ENCODE assay signal across 9 mouse cellular contexts in genomic region chr9:72791213-72791582, GRCm38 (mm10). TPM values are rescaled to one million over a fixed set of nuclear protein-coding genes. Genes with fewer than 3 reads are reported as not detected.
DNase-seq lines count a peak whose midpoint lies in the region; ATAC-seq and TF ChIP-seq lines count a peak whose summit lies in the region.
"Had no signal": no experiment of that assay in that cellular context is flagged by ENCODE, and none has a peak within 500 bp of the region (broad histone marks: within the 10 kb centered on the region; RNA-seq: fewer than 3 reads in every experiment).

No protein-coding gene starts in this region.

- no peaks in the 10 kb centered on the region for H3K9me3 ChIP-seq in heart, embryonic 14.5 days (ENCODE audit: control insufficient read depth, low read length)
- H3K9me3 ChIP-seq in ES-E14 (ENCODE audit: control insufficient read depth, insufficient read depth, low read depth, low read length), result no peaks in the 10 kb centered on the region
- no peaks in the 10 kb centered on the region for H3K9me3 ChIP-seq in embryonic facial prominence, embryonic 12.5 days

- H3K4me1 ChIP-seq in heart, embryonic 14.5 days (ENCODE audit: control insufficient read depth in 2 of 2, insufficient read depth in 2 of 2, low read length in 2 of 2), result peaks cover 5 to 17% of the 10 kb centered on the region in 2 experiments
- peaks cover 6 to 7% of the 10 kb centered on the region in 2 experiments for H3K4me1 ChIP-seq in ES-E14 (ENCODE audit: control insufficient read depth in 2 of 2, insufficient read depth in 2 of 2, low read length in 2 of 2, poor library complexity in 1 of 2)
- peaks cover 17% of the 10 kb centered on the region for H3K4me1 ChIP-seq in embryonic facial prominence, embryonic 12.5 days

- DNase-seq in heart, postnatal 14 days, result no peak
- no peak for DNase-seq in ES-E14 (ENCODE audit: low read depth, low spot score)
- peak; percentile 19 to 32 for DNase-seq in kidney, postnatal 36 days
- DNase-seq in frontal cortex, adult 2 months (ENCODE audit: extremely low spot score in 1 of 2, low spot score in 1 of 2), result no peak
- no peak for DNase-seq in cerebellum, adult 8-10 months
- DNase-seq: cerebellum, adult 2 months had no signal

- intact Hi-C loops in heart, postnatal 14 days (cut with DNase I), result no loop called here

- no peak overlapping the region for H3K27ac ChIP-seq in heart, embryonic 14.5 days (replicated peaks in 1 of 2; ENCODE audit: control insufficient read depth in 1 of 2, insufficient read depth in 1 of 2, low read depth in 2 of 2, low read length in 2 of 2)
- H3K27ac ChIP-seq in ES-E14 (ENCODE audit: insufficient read depth, low read depth, low read length, poor library complexity, severe bottlenecking), result peak overlapping the region; percentile 44; the same call in 1 of the 2 replicates
- peak overlapping the region; percentile 79; the same call in 1 of the 2 replicates for H3K27ac ChIP-seq in embryonic facial prominence, embryonic 12.5 days

- H3K4me2 ChIP-seq in heart, embryonic 14.5 days (ENCODE audit: low read length), result peak overlapping the region; percentile 45
- H3K4me2 ChIP-seq in embryonic facial prominence, embryonic 12.5 days (replicated peaks), result peak overlapping the region; percentile 18

- no peak overlapping the region for H3K9ac ChIP-seq in heart, embryonic 14.5 days (ENCODE audit: low read length)
- H3K9ac ChIP-seq in ES-E14 (ENCODE audit: insufficient read depth, low read depth, low read length, poor library complexity, severe bottlenecking), result no peak overlapping the region; the same call in 1 of the 2 replicates
- no peak overlapping the region for H3K9ac ChIP-seq in embryonic facial prominence, embryonic 12.5 days

- H3K27me3 ChIP-seq in heart, embryonic 14.5 days (ENCODE audit: control insufficient read depth, insufficient read depth, low read length), result no peaks in the 10 kb centered on the region
- no peaks in the 10 kb centered on the region for H3K27me3 ChIP-seq in embryonic facial prominence, embryonic 12.5 days

- in situ Hi-C loops in ES-E14 (cut with MboI; ENCODE audit: low sequenced_read_pairs in 2 of 2, unreplicated experiment in 2 of 2), result no loop called here

- peak overlapping the region in 1 of 2 experiments; percentile 1; a peak in 1 of 4 replicates for H3K4me3 ChIP-seq in heart, embryonic 14.5 days (ENCODE audit: control insufficient read depth in 1 of 2, insufficient read depth in 1 of 2, low read depth in 1 of 2, low read length in 2 of 2)
- H3K4me3 ChIP-seq in ES-E14 (ENCODE audit: insufficient read depth in 1 of 2, low read depth in 1 of 2, low read length in 2 of 2, poor library complexity in 1 of 2, severe bottlenecking in 1 of 2), result peak overlapping the region in 1 of 2 experiments; percentile 6; a peak in 1 of 4 replicates
- no peak overlapping the region for H3K4me3 ChIP-seq in embryonic facial prominence, embryonic 12.5 days

- ATAC-seq in heart, embryonic 14.5 days (ENCODE audit: insufficient number of reproducible peaks, insufficient read depth, low FRiP score, low read depth), result no peak
- ATAC-seq in embryonic facial prominence, embryonic 12.5 days (ENCODE audit: insufficient number of reproducible peaks, insufficient read depth, low FRiP score, low TSS enrichment), result no peak
- ATAC-seq in inflammation-experienced regulatory T-cells, adult 6 months, result no peak

- 19% methylated on average over 10 of the region's 10 CpGs for WGBS in heart, embryonic 14.5 days
- WGBS in embryonic facial prominence, embryonic 12.5 days, result 14% methylated on average over 10 of the region's 10 CpGs

- H3K36me3 ChIP-seq in heart, embryonic 14.5 days (ENCODE audit: control insufficient read depth, insufficient read depth, low read length), result no peaks in the 10 kb centered on the region
- no peaks in the 10 kb centered on the region for H3K36me3 ChIP-seq in ES-E14 (ENCODE audit: control insufficient read depth, insufficient read depth, low read length, poor library complexity, severe bottlenecking)
- no peaks in the 10 kb centered on the region for H3K36me3 ChIP-seq in embryonic facial prominence, embryonic 12.5 days

TF ChIP-seq in ES-E14, 5 proteins besides CTCF, POLR2A, EP300 and RAD21:
- no peak for TF ChIP-seq MAFK (IDR thresholded peaks at IDR 0.05; ENCODE audit: insufficient read depth, low read depth, low read length)
- TF ChIP-seq CHD2 (IDR thresholded peaks at IDR 0.05; ENCODE audit: low read depth, low read length), result no peak
- no peak for TF ChIP-seq HCFC1 (IDR thresholded peaks at IDR 0.05; ENCODE audit: borderline replicate concordance, insufficient read depth, low read length)
- no peak for TF ChIP-seq ZNF384 (IDR thresholded peaks at IDR 0.05; ENCODE audit: low read depth, low read length)
- no peak for TF ChIP-seq ZC3H11A (IDR thresholded peaks at IDR 0.05; ENCODE audit: borderline replicate concordance, low read depth, low read length)

RNA-seq across cellular contexts. Expression of gene Prtg, which starts 15.5 kb away (rescaled TPM):
- 0.82 and 1.1 TPM in 2 replicates for polyA plus RNA-seq in heart, embryonic 14.5 days (2014; fragmentation: Nextera tagmentation; extraction: Ambion mirVana)
- under 1 TPM; 0.12 to 0.14 TPM for total RNA-seq in heart, postnatal 14 days (2021)
- total RNA-seq in ES-E14 (2012; rRNA removed), result 28.8 and 31.1 TPM in 2 replicates
- 1.8 and 2.1 TPM in 2 replicates for polyA plus RNA-seq in embryonic facial prominence, embryonic 12.5 days (2016; fragmentation: Nextera tagmentation; extraction: Ambion mirVana)
- polyA plus RNA-seq in frontal cortex, adult 2 months (2012; rRNA removed), result 1.2 and 1.4 TPM in 2 replicates
- polyA plus RNA-seq in inflammation-experienced regulatory T-cells, adult 6 months (2017; shearing (Covaris generic)), result under 1 TPM in 1 of 3 experiments, not detected in 2; 0.26 TPM

Comparison
In these comparisons a context has a peak if more than half of its experiments do, and no peak if none do; other contexts are left out.
1. H3K27ac ChIP-seq: peak in ES-E14 (single experiment) and embryonic facial prominence, embryonic 12.5 days (single experiment); none in heart, embryonic 14.5 days (0 of 2).
2. DNase-seq: peak in kidney, postnatal 36 days (2 of 2); none in heart, postnatal 14 days (0 of 2), ES-E14 (single experiment), frontal cortex, adult 2 months (0 of 2) and cerebellum, adult 8-10 months (single experiment).